Mouse (Mus musculus) MEL (cell line): ENCODE measurements at regions not wholly inside any gene's neighbourhood (a gene's known extent, or its start where the extent isn't known, plus 50 kb on each side); places are given as distances from the start of the nearest gene placed in this dataset.

ENCODE experiments used
- DNase-seq: peaks from one replicate; pipeline ENCODE4 v3.0.0; 2011; ENCODE audit warnings: low read depth, low spot score
- H3K27ac ChIP-seq: 2 replicates; pipeline ENCODE4 v1.5.1; 2012; ENCODE audit warnings: low read depth, mild to moderate bottlenecking, control low read depth, low read length, moderate library complexity; ENCODE audit not compliant: control insufficient read depth
- H3K27me3 ChIP-seq, 2 experiments: fragments of 150-350 bp in 1 of 2; sonication (generic) in 1 of 2; 2 replicates each; pipeline ENCODE4 v1.6.1; 2012; ENCODE audit warnings: low read length in 2 of 2, mild to moderate bottlenecking in 2 of 2, improper control_type of control experiment in 1 of 2, moderate library complexity in 1 of 2; ENCODE audit not compliant: insufficient read depth in 2 of 2, control insufficient read depth in 1 of 2
- H3K36me3 ChIP-seq, 2 experiments: 2 replicates each; pipeline ENCODE4 v1.6.1; 2012 to 2014; ENCODE audit warnings: low read length in 2 of 2, improper control_type of control experiment in 1 of 2, inconsistent platforms in 1 of 2, mild to moderate bottlenecking in 1 of 2; ENCODE audit not compliant: insufficient read depth in 2 of 2, control insufficient read depth in 1 of 2
- H3K4me1 ChIP-seq, 2 experiments: fragments of 150-350 bp in 1 of 2; sonication (generic) in 1 of 2; 2 replicates each; pipeline ENCODE4 v1.6.1; 2012; ENCODE audit warnings: low read length in 2 of 2, improper control_type of control experiment in 1 of 2, mild to moderate bottlenecking in 1 of 2; ENCODE audit not compliant: insufficient read depth in 2 of 2, control insufficient read depth in 1 of 2
- H3K4me3 ChIP-seq, 2 experiments: fragments of 150-350 bp in 1 of 2; sonication (generic) in 1 of 2; 2 replicates each; pipeline ENCODE4 v1.5.1; 2012; ENCODE audit warnings: low read depth in 2 of 2, low read length in 2 of 2, mild to moderate bottlenecking in 2 of 2, moderate library complexity in 2 of 2, control low read depth in 1 of 2, improper control_type of control experiment in 1 of 2; ENCODE audit not compliant: control insufficient read depth in 1 of 2, insufficient read depth in 1 of 2
- H3K79me2 ChIP-seq: 2 replicates; pipeline ENCODE4 v1.6.1; 2012; ENCODE audit warnings: mild to moderate bottlenecking, low read length, moderate library complexity; ENCODE audit not compliant: control insufficient read depth, poor library complexity, insufficient read depth
- H3K9ac ChIP-seq: 2 replicates; pipeline ENCODE4 v1.6.1; 2012; ENCODE audit warnings: low read depth, mild to moderate bottlenecking, control low read depth, low read length, moderate library complexity; ENCODE audit not compliant: control insufficient read depth, poor library complexity, severe bottlenecking
- H3K9me3 ChIP-seq: fragments of 150-350 bp; sonication (generic); replicated peaks from 2 replicates; pipeline ENCODE4 v1.6.1; 2012; ENCODE audit warnings: mild to moderate bottlenecking, low read length, improper control_type of control experiment, moderate library complexity; ENCODE audit not compliant: insufficient read depth
- BHLHE40 ChIP-seq: IDR thresholded peaks from 2 replicates; pipeline ENCODE4 v1.6.1; 2012; ENCODE audit warnings: low read depth, mild to moderate bottlenecking, inconsistent platforms, low read length, improper control_type of control experiment, borderline replicate concordance
- CHD1 ChIP-seq: IDR thresholded peaks from 2 replicates; pipeline ENCODE4 v1.6.1; 2012; ENCODE audit warnings: low read depth, mild to moderate bottlenecking, inconsistent platforms, low read length, improper control_type of control experiment
- CHD2 ChIP-seq: IDR thresholded peaks from 2 replicates; pipeline ENCODE4 v1.6.1; 2011; ENCODE audit warnings: low read length, improper control_type of control experiment
- EP300 ChIP-seq, 2 experiments: IDR thresholded peaks; 2 replicates each; pipeline ENCODE4 v1.6.1; 2011; ENCODE audit warnings: improper control_type of control experiment in 2 of 2, low read length in 2 of 2, low read depth in 1 of 2, mild to moderate bottlenecking in 1 of 2
- GABPA ChIP-seq: IDR thresholded peaks from 2 replicates; pipeline ENCODE4 v1.6.1; 2012; ENCODE audit warnings: low read depth, mild to moderate bottlenecking, inconsistent platforms, low read length, improper control_type of control experiment, moderate library complexity
- GATA1 ChIP-seq: IDR thresholded peaks from 2 replicates; pipeline ENCODE4 v1.6.1; 2011; ENCODE audit warnings: low read depth, low read length, improper control_type of control experiment
- KAT2A ChIP-seq: conservative IDR thresholded peaks from 2 replicates; pipeline ENCODE4 v1.6.1; 2012; ENCODE audit warnings: low read depth, low read length, improper control_type of control experiment, inconsistent platforms
- MAX ChIP-seq: IDR thresholded peaks from 2 replicates; pipeline ENCODE4 v1.6.1; 2011; ENCODE audit warnings: low read length, improper control_type of control experiment
- MAZ ChIP-seq: IDR thresholded peaks from 2 replicates; pipeline ENCODE4 v1.6.1; 2012; ENCODE audit warnings: low read depth, mild to moderate bottlenecking, inconsistent platforms, low read length, improper control_type of control experiment
- MEF2A ChIP-seq: IDR thresholded peaks from 2 replicates; pipeline ENCODE4 v1.6.1; 2014; ENCODE audit warnings: low read depth, mild to moderate bottlenecking, inconsistent platforms, low read length, improper control_type of control experiment; ENCODE audit not compliant: poor library complexity, insufficient replicate concordance, severe bottlenecking; ENCODE audit errors: extremely low read depth
- MXI1 ChIP-seq: IDR thresholded peaks from 2 replicates; pipeline ENCODE4 v1.6.1; 2011; ENCODE audit warnings: mild to moderate bottlenecking, low read depth, low read length, improper control_type of control experiment
- MYB ChIP-seq: IDR thresholded peaks from 2 replicates; pipeline ENCODE4 v1.6.1; 2011; ENCODE audit warnings: mild to moderate bottlenecking, low read depth, low read length, improper control_type of control experiment
- MYC ChIP-seq: IDR thresholded peaks from 2 replicates; pipeline ENCODE4 v1.6.1; 2011; ENCODE audit warnings: low read depth, mild to moderate bottlenecking, low read length, improper control_type of control experiment, moderate library complexity
- NELFE ChIP-seq: IDR thresholded peaks from 2 replicates; pipeline ENCODE4 v1.6.1; 2011; ENCODE audit warnings: low read depth, low read length, improper control_type of control experiment
- POLR2AphosphoS2 ChIP-seq: IDR thresholded peaks from 2 replicates; pipeline ENCODE4 v1.6.1; 2011; ENCODE audit warnings: low read length, improper control_type of control experiment
- POLR2AphosphoS5 ChIP-seq: IDR thresholded peaks from 2 replicates; pipeline ENCODE4 v1.6.1; 2012; ENCODE audit warnings: low read depth, borderline replicate concordance, mild to moderate bottlenecking, inconsistent platforms, low read length, moderate library complexity, mixed read lengths
- RAD21 ChIP-seq: IDR thresholded peaks from 2 replicates; pipeline ENCODE4 v1.6.1; 2011; ENCODE audit warnings: mild to moderate bottlenecking, low read depth, low read length, improper control_type of control experiment
- SIN3A ChIP-seq: IDR thresholded peaks from 2 replicates; pipeline ENCODE4 v1.6.1; 2012; ENCODE audit warnings: low read length, improper control_type of control experiment, inconsistent platforms
- SMC3 ChIP-seq: IDR thresholded peaks from 2 replicates; pipeline ENCODE4 v1.6.1; 2011; ENCODE audit warnings: low read depth, low read length, improper control_type of control experiment
- TAL1 ChIP-seq: IDR thresholded peaks from 2 replicates; pipeline ENCODE4 v1.6.1; 2012; ENCODE audit warnings: mild to moderate bottlenecking, inconsistent platforms, low read length, moderate library complexity, mixed read lengths
- TBP ChIP-seq: IDR thresholded peaks from 2 replicates; pipeline ENCODE4 v1.8.0; 2011; ENCODE audit warnings: low read depth, low read length, improper control_type of control experiment
- TCF12 ChIP-seq: IDR thresholded peaks from 2 replicates; pipeline ENCODE4 v1.6.1; 2014; ENCODE audit warnings: low read depth, mild to moderate bottlenecking, inconsistent platforms, low read length, improper control_type of control experiment, moderate library complexity
- USF1 ChIP-seq: IDR thresholded peaks from 2 replicates; pipeline ENCODE4 v1.6.1; 2014; ENCODE audit warnings: low read depth, mild to moderate bottlenecking, inconsistent platforms, low read length, improper control_type of control experiment, moderate library complexity
- USF2 ChIP-seq, 2 experiments: IDR thresholded peaks; 2 replicates each; pipeline ENCODE4 v1.6.1; 2011 to 2012; ENCODE audit warnings: improper control_type of control experiment in 2 of 2, low read length in 2 of 2, borderline replicate concordance in 1 of 2, inconsistent platforms in 1 of 2, low read depth in 1 of 2, mild to moderate bottlenecking in 1 of 2; ENCODE audit not compliant: insufficient read depth in 1 of 2
- ZC3H11A ChIP-seq: IDR thresholded peaks from 2 replicates; pipeline ENCODE4 v1.6.1; 2012; ENCODE audit warnings: low read depth, mild to moderate bottlenecking, inconsistent platforms, low read length, improper control_type of control experiment
- ZKSCAN1 ChIP-seq: IDR thresholded peaks from 2 replicates; pipeline ENCODE4 v1.6.1; 2012; ENCODE audit warnings: low read depth, mild to moderate bottlenecking, inconsistent platforms, low read length, improper control_type of control experiment, moderate library complexity
- ZMIZ1 ChIP-seq: IDR thresholded peaks from 2 replicates; pipeline ENCODE4 v1.6.1; 2012; ENCODE audit warnings: low read depth, mild to moderate bottlenecking, inconsistent platforms, low read length, improper control_type of control experiment, moderate library complexity

DNA sequence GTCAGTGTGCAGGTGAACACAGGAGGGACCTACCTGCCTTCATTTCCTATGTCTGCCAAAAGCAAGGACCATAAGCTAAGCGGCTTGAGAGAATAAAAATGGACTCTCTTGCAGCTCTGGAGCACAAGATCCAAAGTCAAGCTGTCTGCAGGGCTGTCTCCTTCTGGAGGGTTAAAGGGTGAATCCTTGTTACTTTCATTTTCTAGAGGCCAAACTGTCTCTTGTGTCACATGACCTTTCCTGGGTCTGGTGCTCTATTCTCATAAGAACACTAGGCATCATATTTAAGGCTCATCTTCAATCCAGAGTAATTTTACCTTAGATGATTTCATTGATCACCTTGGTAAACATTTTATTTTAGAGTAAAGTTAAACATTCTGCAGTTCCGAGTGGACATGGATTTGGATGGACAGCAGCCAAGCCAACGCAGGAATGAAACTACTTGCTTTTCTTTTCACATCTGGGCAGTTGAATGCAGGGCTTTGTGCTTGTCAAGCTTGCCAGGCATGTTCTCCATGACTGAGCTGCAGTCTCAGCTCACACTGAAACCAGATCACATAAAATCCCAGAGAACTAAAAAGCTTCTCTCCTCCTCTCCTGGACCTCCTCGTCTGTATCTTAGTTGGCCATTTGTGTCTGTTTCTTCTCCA lies 180.8 kb downstream of the Cd83 start:
- no peak for DNase-seq

DNA sequence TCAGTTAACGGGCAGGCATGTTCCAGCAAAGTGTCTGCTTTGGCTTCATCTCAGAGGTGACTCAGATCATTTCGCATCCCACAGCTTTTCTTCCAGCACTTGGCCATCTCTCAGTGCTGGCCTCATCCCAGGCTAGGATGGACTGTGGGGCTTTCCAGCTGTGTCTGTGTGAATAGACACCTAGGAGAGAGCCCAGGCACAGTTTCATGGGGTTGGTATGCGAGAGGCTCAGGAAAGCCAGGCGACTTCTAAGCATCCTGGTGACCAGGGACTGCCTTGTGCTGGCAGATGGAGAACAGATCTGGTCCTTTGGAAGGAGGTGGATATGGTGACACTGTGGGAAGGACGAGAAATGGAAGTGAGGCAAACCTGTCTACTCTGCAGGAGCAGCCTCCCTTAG lies 182.9 kb downstream of the Cd83 start:
- TF ChIP-seq TBP (no peak), SMC3 (no peak), ZKSCAN1 (no peak), GABPA (no peak), CHD2 (no peak), MAX (no peak), TCF12 (no peak), TAL1 (no peak), MEF2A (no peak), GATA1 (no peak), ZMIZ1 (no peak), RAD21 (no peak), SIN3A (no peak), MAZ (no peak), NELFE (no peak), POLR2AphosphoS5 (no peak), MYC (no peak), BHLHE40 (no peak)
- TF ChIP-seq, all 39 proteins: peak for 0
- H3K36me3 ChIP-seq: no peaks in the 10 kb centered on the region
- H3K4me1 ChIP-seq: no peaks in the 10 kb centered on the region
- no peaks in the 10 kb centered on the region for H3K79me2 ChIP-seq
- H3K27ac ChIP-seq: no peak overlapping the region
- H3K9ac ChIP-seq: no peak overlapping the region
- no peak for DNase-seq
- H3K4me3 ChIP-seq: no peak overlapping the region
- no peaks in the 10 kb centered on the region for H3K9me3 ChIP-seq
- no peaks in the 10 kb centered on the region for H3K27me3 ChIP-seq

More for the DNA sequence above, 180.8 kb downstream of the Cd83 start:
- Histone ChIP-seq H3K27ac (no peak overlapping the region), H3K27me3 (no peaks in the 10 kb centered on the region), H3K36me3 (no peaks in the 10 kb centered on the region), H3K9me3 (no peaks in the 10 kb centered on the region), H3K9ac (no peak overlapping the region), H3K4me3 (no peak overlapping the region), H3K79me2 (no peaks in the 10 kb centered on the region), H3K4me1 (no peaks in the 10 kb centered on the region)
- TF ChIP-seq GABPA (no peak), MAZ (no peak), USF2 (IDR thresholded peaks at IDR 0.05; ENCODE audit: borderline replicate concordance in 1 of 2, insufficient read depth in 1 of 2, low read depth in 1 of 2, low read length in 2 of 2) (no peak), EP300 (IDR thresholded peaks at IDR 0.05; ENCODE audit: low read depth in 1 of 2, low read length in 2 of 2) (no peak), ZC3H11A (no peak), POLR2AphosphoS5 (no peak), MYB (no peak), MXI1 (no peak), BHLHE40 (no peak), POLR2AphosphoS2 (no peak), SIN3A (no peak), USF1 (no peak), TBP (no peak), CHD1 (no peak), KAT2A (no peak)
